Mouse (Mus musculus) intestine, embryonic 16.5 days (tissue): ENCODE results near the gene Def8. TPM values are rescaled to one million over a fixed set of nuclear protein-coding genes. Genes with fewer than 3 reads are reported as not detected.
"Not testable (repeated sequence)": the region's sequence is repeated elsewhere in the genome, so short reads cannot be mapped to it uniquely, and the experiment has no call there.

ENCODE experiments used
- ATAC-seq: fragments of 200-750 bp; cut with Nextera tagmentation; 2 replicates; pipeline ENCODE4 v1.8.0; 2017; ENCODE audit warnings: moderate TSS enrichment, moderate library complexity
- H3K27ac ChIP-seq: fragments of 300-500 bp; sonication (generic); 2 replicates; pipeline ENCODE4 v1.5.1; 2014; ENCODE audit warnings: mild to moderate bottlenecking, low read length
- H3K27me3 ChIP-seq: fragments of 300-500 bp; sonication (generic); replicated peaks from 2 replicates; pipeline ENCODE4 v1.6.1; 2014; ENCODE audit warnings: low read length, control low read depth, mixed read lengths; ENCODE audit not compliant: control insufficient read depth, insufficient read depth
- H3K36me3 ChIP-seq: fragments of 300-500 bp; sonication (generic); 2 replicates; pipeline ENCODE4 v1.6.1; 2014; ENCODE audit warnings: low read length, control low read depth; ENCODE audit not compliant: control insufficient read depth, insufficient read depth
- H3K4me1 ChIP-seq: fragments of 300-500 bp; sonication (generic); 2 replicates; pipeline ENCODE4 v1.6.1; 2014; ENCODE audit warnings: low read length, control low read depth, mixed read lengths; ENCODE audit not compliant: control insufficient read depth, insufficient read depth
- H3K4me2 ChIP-seq: fragments of 300-500 bp; sonication (generic); 2 replicates; pipeline ENCODE4 v1.6.1; 2014; ENCODE audit warnings: low read depth, low read length, control low read depth
- H3K4me3 ChIP-seq: fragments of 300-500 bp; sonication (generic); 2 replicates; pipeline ENCODE4 v1.5.1; 2014; ENCODE audit warnings: mild to moderate bottlenecking, low read length
- H3K9ac ChIP-seq: fragments of 300-500 bp; sonication (generic); 2 replicates; pipeline ENCODE4 v1.6.1; 2014; ENCODE audit warnings: low read depth, low read length
- H3K9me3 ChIP-seq: fragments of 300-500 bp; sonication (generic); 2 replicates; pipeline ENCODE4 v1.6.1; 2016; ENCODE audit warnings: low read length, control low read depth; ENCODE audit not compliant: control insufficient read depth
- WGBS: fragments of 180-500 bp; shearing (Covaris S2); extraction: QIAGEN DNeasy Blood & Tissue Kit; methylation state at CpG from one replicate; pipeline ENCODE4 v1.1.7; 2014; 5-methylcytosine and 5-hydroxymethylcytosine counted together
- polyA plus RNA-seq: library from polyadenylated mRNA; unstranded; fragments of >200 nt; fragmentation: Nextera tagmentation; extraction: Ambion mirVana; gene quantifications from 2 replicates; pipeline ENCODE4 v1.2.1, GENCODE M21; 2015

The Def8 gene
- polyA plus RNA-seq, 1 experiment from 2014 or later, result 27.4 TPM

DNA sequence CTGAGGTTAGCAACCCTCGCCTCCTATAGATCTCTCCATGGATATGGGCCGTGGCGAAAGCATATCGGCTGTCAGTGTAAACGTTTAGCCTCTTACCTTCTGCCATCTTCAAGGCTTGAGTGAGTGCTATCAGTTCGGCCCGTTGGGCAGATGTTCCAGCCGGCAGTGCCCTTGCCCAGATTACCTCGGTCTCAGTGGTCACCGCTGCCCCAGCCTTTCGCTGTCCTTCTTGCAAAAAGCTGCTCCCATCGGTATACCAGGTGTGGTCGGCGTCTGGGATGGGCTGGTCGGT lies 6.3 kb downstream of the Def8 start:
- 96% methylated on average over 15 of the region's 15 CpGs for WGBS

DNA sequence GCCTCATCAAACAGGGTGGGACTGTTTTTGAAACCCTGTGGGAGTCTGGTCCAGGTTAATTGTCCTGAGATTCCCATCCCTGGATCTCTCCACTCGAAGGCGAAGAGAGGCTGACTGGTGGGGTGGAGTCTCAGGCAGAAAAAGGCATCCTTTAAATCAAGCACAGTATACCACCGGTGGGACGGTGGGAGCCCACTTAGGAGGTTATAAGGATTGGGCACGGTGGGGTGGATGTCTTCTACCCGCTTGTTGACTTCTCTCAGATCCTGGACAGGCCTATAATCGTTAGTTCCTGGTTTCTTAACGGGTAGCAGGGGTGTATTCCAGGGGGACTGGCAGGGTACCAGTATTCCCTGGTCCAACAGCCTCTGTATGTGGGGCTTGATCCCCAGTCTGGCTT lies 7.6 kb downstream of the Def8 start:
- H3K36me3 ChIP-seq, H3K4me1 ChIP-seq, H3K4me3 ChIP-seq, H3K27ac ChIP-seq, H3K9ac ChIP-seq, H3K4me2 ChIP-seq, H3K27me3 ChIP-seq, ATAC-seq: not testable (repeated sequence)
- H3K9me3 ChIP-seq, result peaks cover 40% of the 10 kb centered on the region
- 89% methylated on average over 7 of the region's 8 CpGs for WGBS

More for the DNA sequence above, 6.3 kb downstream of the Def8 start:
- not testable (repeated sequence) for ATAC-seq, H3K27ac ChIP-seq, H3K9ac ChIP-seq, H3K4me1 ChIP-seq, H3K27me3 ChIP-seq, H3K36me3 ChIP-seq, H3K4me3 ChIP-seq, H3K4me2 ChIP-seq
- peaks cover 43% of the 10 kb centered on the region for H3K9me3 ChIP-seq

GRCm38 (mm10) chr8:123431616-123432365 lies 8.5 kb downstream of the Def8 start:
- no peak overlapping the region for H3K4me3 ChIP-seq
- H3K4me2 ChIP-seq, result no peak overlapping the region
- WGBS, result 96% methylated on average over 25 of the region's 25 CpGs
- no peaks in the 10 kb centered on the region for H3K27me3 ChIP-seq
- H3K36me3 ChIP-seq, result no peaks in the 10 kb centered on the region; the same call in 1 of the 2 replicates
- peaks cover 37% of the 10 kb centered on the region for H3K9me3 ChIP-seq
- H3K4me1 ChIP-seq, result no peaks in the 10 kb centered on the region
- no peak overlapping the region for H3K27ac ChIP-seq
- no peak overlapping the region for H3K9ac ChIP-seq
- ATAC-seq, result no peak

DNA sequence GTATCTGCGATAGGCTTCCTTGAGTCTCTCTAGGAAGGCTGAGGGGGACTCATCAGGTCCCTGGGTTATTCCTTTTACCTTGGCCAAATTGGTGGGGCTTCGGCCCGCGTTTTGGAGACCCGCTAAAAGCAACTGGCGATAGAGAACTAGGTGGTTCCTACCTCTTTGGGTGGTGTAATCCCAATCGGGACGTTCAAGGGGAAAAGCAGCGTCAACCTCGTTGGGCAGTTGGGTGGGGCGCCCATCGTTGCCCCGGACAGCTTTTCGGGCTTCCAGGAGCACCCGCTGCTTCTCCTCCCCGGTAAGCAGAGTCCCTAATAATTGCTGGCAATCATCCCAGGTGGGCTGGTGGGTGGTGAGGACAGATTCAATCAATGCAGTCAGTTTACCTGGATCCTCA lies 9.1 kb downstream of the Def8 start:
- Histone ChIP-seq H3K9ac (no peak overlapping the region), H3K4me2 (no peak overlapping the region), H3K9me3 (peaks cover 31% of the 10 kb centered on the region), H3K4me3 (no peak overlapping the region), H3K27ac (no peak overlapping the region), H3K4me1 (no peaks in the 10 kb centered on the region), H3K36me3 (no peaks in the 10 kb centered on the region; the same call in 1 of the 2 replicates), H3K27me3 (no peaks in the 10 kb centered on the region)
- 93% methylated on average over 16 of the region's 16 CpGs for WGBS
- no peak for ATAC-seq

GRCm38 (mm10) chr8:123433241-123433974 lies 10.1 kb downstream of the Def8 start:
- H3K4me3 ChIP-seq, H3K4me2 ChIP-seq, ATAC-seq, H3K36me3 ChIP-seq, H3K27ac ChIP-seq, H3K4me1 ChIP-seq, H3K27me3 ChIP-seq, H3K9ac ChIP-seq: not testable (repeated sequence)
- H3K9me3 ChIP-seq, result peaks cover 21% of the 10 kb centered on the region
- WGBS, result 97% methylated on average over 46 of the region's 47 CpGs

DNA sequence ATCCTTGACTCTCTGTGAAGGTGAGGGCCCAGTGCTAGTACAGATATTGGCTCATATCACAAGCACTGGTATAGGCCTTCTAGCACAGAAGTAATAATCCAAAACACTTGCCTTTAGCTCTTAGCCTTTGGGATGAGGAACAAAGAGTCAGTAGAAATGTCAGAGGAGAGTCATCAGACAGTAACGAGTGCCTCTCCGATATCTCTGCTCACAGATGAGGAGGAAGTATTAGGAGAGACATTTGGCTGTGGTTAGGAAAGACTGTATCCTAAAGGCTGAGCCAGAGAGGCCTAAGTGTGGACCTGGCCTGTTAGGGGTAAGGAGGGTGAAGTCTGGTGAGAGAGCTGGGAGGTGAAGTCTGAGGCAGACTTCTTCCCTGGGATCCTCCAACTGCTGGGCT lies 18.5 kb downstream of the Def8 start:
- Histone ChIP-seq H3K36me3 (no peaks in the 10 kb centered on the region), H3K9ac (no peak overlapping the region), H3K9me3 (no peaks in the 10 kb centered on the region), H3K4me1 (peaks cover 9% of the 10 kb centered on the region), H3K27me3 (no peaks in the 10 kb centered on the region), H3K4me3 (no peak overlapping the region), H3K4me2 (no peak overlapping the region), H3K27ac (no peak overlapping the region)
- WGBS, result 85% methylated on average over 2 of the region's 2 CpGs
- ATAC-seq, result no peak

- Histone ChIP-seq H3K9me3 (no peaks in the 10 kb centered on the region), H3K27ac (no peak overlapping the region), H3K36me3 (no peaks in the 10 kb centered on the region), H3K27me3 (no peaks in the 10 kb centered on the region), H3K4me2 (0 out of 2 replicates have a peak overlapping the region, but pooled peaks have one; percentile 57), H3K9ac (no peak overlapping the region), H3K4me3 (peak overlapping the region; percentile 72; the same call in 1 of the 2 replicates), H3K4me1 (peaks cover 9% of the 10 kb centered on the region)
- WGBS, result 92% methylated on average over 5 of the region's 5 CpGs
- peak; percentile 9 for ATAC-seq
Measured at GRCm38 (mm10) chr8:123442351-123442750, 19.0 kb downstream of the Def8 start.

- under 1% methylated on average over 41 of the region's 41 CpGs for WGBS
- H3K27ac ChIP-seq, result 0 out of 2 replicates have a peak overlapping the region, but pooled peaks have one; percentile 53
- H3K4me2 ChIP-seq, result peak overlapping the region; percentile 57
- peaks cover 9% of the 10 kb centered on the region for H3K4me1 ChIP-seq
- H3K4me3 ChIP-seq, result peak overlapping the region; percentile 72
- H3K9ac ChIP-seq, result peak overlapping the region; percentile 90
- no peaks in the 10 kb centered on the region for H3K9me3 ChIP-seq
- H3K36me3 ChIP-seq, result no peaks in the 10 kb centered on the region
- ATAC-seq, result peak; percentile 97
- H3K27me3 ChIP-seq, result no peaks in the 10 kb centered on the region
Measured at GRCm38 (mm10) chr8:123442871-123443575, 19.7 kb downstream of the Def8 start.

GRCm38 (mm10) chr8:123443576-123443921 lies 20.2 kb downstream of the Def8 start:
- WGBS, result 23% methylated on average over 4 of the region's 4 CpGs
- peaks cover 9% of the 10 kb centered on the region for H3K4me1 ChIP-seq
- no peaks in the 10 kb centered on the region for H3K36me3 ChIP-seq
- H3K9ac ChIP-seq, result peak overlapping the region; percentile 90
- peak; percentile 39 for ATAC-seq
- H3K27me3 ChIP-seq, result no peaks in the 10 kb centered on the region
- peak overlapping the region; percentile 57 for H3K4me2 ChIP-seq
- no peaks in the 10 kb centered on the region for H3K9me3 ChIP-seq
- H3K27ac ChIP-seq, result no peak overlapping the region
- H3K4me3 ChIP-seq, result peak overlapping the region; percentile 72
